Mouse (Mus musculus): ENCODE results near the gene Ppp5c.

GRCm38 (mm10) chr7:17045743-17046142 is 18.0 kb upstream of the Ppp5c start:
- no peak for TF ChIP-seq CTCF (IDR thresholded peaks at IDR 0.05; ENCODE audit: low read depth, low read length)
- TF ChIP-seq GATA2 (IDR thresholded peaks at IDR 0.05; ENCODE audit: borderline replicate concordance, low read depth, low read length): no peak
- no peak for TF ChIP-seq TAL1 (conservative IDR thresholded peaks at IDR 0.05; ENCODE audit: low read depth, low read length)

Data from G1E (cell line).